Mouse (Mus musculus): Measurements from ENCODE around the gene Thy1. TPM values are rescaled to one million over a fixed set of nuclear protein-coding genes. Genes with fewer than 3 reads are reported as not detected.

Gene Thy1
- polyA plus RNA-seq (2014; fragmentation: Nextera tagmentation; extraction: Ambion mirVana): 14.3 and 19.9 TPM in 2 replicates

- WGBS: under 1% methylated on average over 30 of the region's 30 CpGs
- ATAC-seq (ENCODE audit: low FRiP score, low TSS enrichment): peak; percentile 77
These were observed at the start of gene Thy1 for GRCm38 (mm10) chr9:44042836-44043707. Thy1 (plus strand) TSS chr9:44043384.

DNA sequence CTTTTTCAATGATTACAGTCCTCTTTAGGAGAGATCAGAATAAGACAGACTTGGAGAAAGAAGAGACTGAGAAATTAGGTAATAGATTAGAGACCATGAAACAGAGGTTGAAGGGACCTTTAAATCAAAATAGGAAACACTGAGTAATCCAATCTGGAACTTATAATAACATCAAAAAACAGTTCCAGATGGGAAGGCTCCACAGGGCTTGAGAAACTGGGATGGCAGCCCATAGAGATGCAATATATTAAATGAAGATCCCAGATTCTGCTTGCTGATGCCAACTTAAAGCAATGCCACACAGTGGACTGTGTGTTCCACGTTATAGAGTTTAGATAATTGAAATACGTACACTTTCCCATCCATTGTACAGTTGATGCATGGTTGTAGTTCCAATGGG lies 45.5 kb upstream of the Thy1 start:
- H3K9me3 ChIP-seq (ENCODE audit: control insufficient read depth, low read length): no peaks in the 10 kb centered on the region
- H3K9ac ChIP-seq (ENCODE audit: low read depth, low read length): no peak overlapping the region
- no peak for ATAC-seq (ENCODE audit: low FRiP score, low TSS enrichment)
- no peaks in the 10 kb centered on the region for H3K36me3 ChIP-seq (ENCODE audit: control insufficient read depth, insufficient read depth, low read length)
- no peak overlapping the region for H3K4me3 ChIP-seq (ENCODE audit: low read length)
- 75% methylated on average over 2 of the region's 2 CpGs for WGBS
- H3K27ac ChIP-seq (ENCODE audit: low read depth, low read length): no peak overlapping the region
- H3K4me2 ChIP-seq (replicated peaks; ENCODE audit: low read depth, low read length): no peak overlapping the region
- peaks cover 14% of the 10 kb centered on the region for H3K4me1 ChIP-seq (ENCODE audit: control insufficient read depth, insufficient read depth, low read length)
- no peaks in the 10 kb centered on the region for H3K27me3 ChIP-seq (ENCODE audit: control insufficient read depth, insufficient read depth, low read length)

More at GRCm38 (mm10) chr9:44042836-44043707, at the start of gene Thy1:
- H3K9me3 ChIP-seq (ENCODE audit: control insufficient read depth, low read length): no peaks in the 10 kb centered on the region
- H3K4me1 ChIP-seq (ENCODE audit: control insufficient read depth, insufficient read depth, low read length): 0 out of 2 replicates have a peak, but pooled peaks cover 6% of the 10 kb centered on the region
- H3K4me2 ChIP-seq (replicated peaks; ENCODE audit: low read depth, low read length): peak within 1 kb of the TSS; percentile 61
- no peak within 1 kb of the TSS for H3K27ac ChIP-seq (ENCODE audit: low read depth, low read length)
- peak within 1 kb of the TSS; percentile 46 for H3K4me3 ChIP-seq (ENCODE audit: low read length)
- H3K27me3 ChIP-seq (ENCODE audit: control insufficient read depth, insufficient read depth, low read length): peaks cover 23% of the 10 kb centered on the region
- H3K9ac ChIP-seq (ENCODE audit: low read depth, low read length): peak within 1 kb of the TSS; percentile 47
- no peaks in the 10 kb centered on the region for H3K36me3 ChIP-seq (ENCODE audit: control insufficient read depth, insufficient read depth, low read length)

DNA sequence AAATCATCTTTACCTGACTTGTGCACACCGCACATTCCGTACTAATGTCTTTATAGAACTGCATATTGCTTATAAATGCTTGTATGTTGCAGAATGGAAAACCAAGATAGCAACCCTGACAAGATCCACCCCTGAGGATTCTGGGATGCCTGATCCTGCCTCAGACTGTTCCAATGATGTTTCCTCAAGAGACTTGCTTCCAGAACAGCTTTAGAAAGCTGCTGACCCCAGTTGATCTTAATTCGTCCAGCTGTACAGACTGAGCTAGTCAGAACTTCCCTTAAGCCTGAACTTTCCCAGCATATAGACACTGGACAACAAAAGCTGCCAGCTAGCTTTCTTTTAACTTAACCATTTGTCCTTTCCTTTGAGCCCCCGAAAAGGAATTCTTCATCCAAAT lies 44.3 kb upstream of the Thy1 start:
- Histone ChIP-seq H3K27me3 (ENCODE audit: control insufficient read depth, insufficient read depth, low read length) (no peaks in the 10 kb centered on the region), H3K27ac (ENCODE audit: low read depth, low read length) (no peak overlapping the region), H3K9ac (ENCODE audit: low read depth, low read length) (no peak overlapping the region), H3K4me2 (replicated peaks; ENCODE audit: low read depth, low read length) (no peak overlapping the region), H3K36me3 (ENCODE audit: control insufficient read depth, insufficient read depth, low read length) (no peaks in the 10 kb centered on the region), H3K4me3 (ENCODE audit: low read length) (no peak overlapping the region), H3K4me1 (ENCODE audit: control insufficient read depth, insufficient read depth, low read length) (peaks cover 5% of the 10 kb centered on the region; the same call in 1 of the 2 replicates), H3K9me3 (ENCODE audit: control insufficient read depth, low read length) (no peaks in the 10 kb centered on the region)
- 59% methylated on average over 4 of the region's 4 CpGs for WGBS
- ATAC-seq (ENCODE audit: low FRiP score, low TSS enrichment): no peak

- no peaks in the 10 kb centered on the region for H3K27me3 ChIP-seq (ENCODE audit: control insufficient read depth, insufficient read depth, low read length)
- no peak for ATAC-seq (ENCODE audit: low FRiP score, low TSS enrichment)
- H3K4me2 ChIP-seq (replicated peaks; ENCODE audit: low read depth, low read length): no peak overlapping the region
- no peak overlapping the region for H3K4me3 ChIP-seq (ENCODE audit: low read length)
- H3K9ac ChIP-seq (ENCODE audit: low read depth, low read length): no peak overlapping the region
- no peaks in the 10 kb centered on the region for H3K36me3 ChIP-seq (ENCODE audit: control insufficient read depth, insufficient read depth, low read length)
- H3K9me3 ChIP-seq (ENCODE audit: control insufficient read depth, low read length): no peaks in the 10 kb centered on the region
- H3K27ac ChIP-seq (ENCODE audit: low read depth, low read length): no peak overlapping the region
- H3K4me1 ChIP-seq (ENCODE audit: control insufficient read depth, insufficient read depth, low read length): no peaks in the 10 kb centered on the region
- 75% methylated on average over 3 of the region's 3 CpGs for WGBS
These were observed 38.8 kb upstream of the Thy1 start for GRCm38 (mm10) chr9:44004362-44004761.

DNA sequence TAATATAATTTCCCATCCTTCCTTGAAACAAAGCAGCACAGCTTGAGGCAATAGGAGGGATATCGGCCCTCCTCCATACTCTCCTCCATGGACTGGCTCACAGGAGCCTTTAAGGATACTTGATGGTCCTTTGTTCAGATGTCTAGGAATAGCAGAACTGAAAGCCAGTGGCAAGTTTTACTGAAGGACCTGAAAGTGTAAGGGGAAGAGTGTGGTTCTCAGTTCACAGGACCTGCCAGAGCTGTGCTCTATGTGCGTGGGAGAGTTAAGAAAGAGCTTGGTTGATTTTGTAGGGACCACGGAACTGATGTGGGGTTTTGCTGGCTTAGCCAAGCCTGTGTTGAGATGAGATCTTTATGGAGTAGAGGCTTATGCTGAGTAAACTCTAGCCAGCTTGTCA lies 37.9 kb upstream of the Thy1 start:
- ATAC-seq (ENCODE audit: low FRiP score, low TSS enrichment): no peak
- H3K9ac ChIP-seq (ENCODE audit: low read depth, low read length): no peak overlapping the region
- no peaks in the 10 kb centered on the region for H3K9me3 ChIP-seq (ENCODE audit: control insufficient read depth, low read length)
- no peak overlapping the region for H3K27ac ChIP-seq (ENCODE audit: low read depth, low read length)
- no peak overlapping the region for H3K4me3 ChIP-seq (ENCODE audit: low read length)
- H3K27me3 ChIP-seq (ENCODE audit: control insufficient read depth, insufficient read depth, low read length): no peaks in the 10 kb centered on the region
- no peaks in the 10 kb centered on the region for H3K36me3 ChIP-seq (ENCODE audit: control insufficient read depth, insufficient read depth, low read length)
- 86% methylated on average over 3 of the region's 3 CpGs for WGBS
- no peak overlapping the region for H3K4me2 ChIP-seq (replicated peaks; ENCODE audit: low read depth, low read length)
- H3K4me1 ChIP-seq (ENCODE audit: control insufficient read depth, insufficient read depth, low read length): no peaks in the 10 kb centered on the region

DNA sequence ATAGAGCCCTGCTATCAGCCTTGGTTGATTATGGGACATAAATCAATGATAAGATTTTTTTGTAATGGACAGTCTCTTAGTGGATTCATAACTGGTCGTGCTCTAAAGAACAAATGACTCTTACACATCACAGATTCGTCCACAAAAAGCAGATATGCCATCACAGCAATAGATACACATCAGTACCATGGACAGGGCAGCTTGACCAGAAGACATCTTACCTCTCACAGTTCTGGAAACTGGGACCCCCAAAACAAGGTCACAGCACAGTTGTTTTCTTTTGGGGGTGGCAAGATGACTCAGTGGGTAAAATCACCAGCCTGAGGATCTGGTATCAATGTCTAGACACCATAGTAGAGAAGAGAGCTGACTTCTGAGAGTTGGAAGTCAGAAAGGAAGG lies 35.9 kb upstream of the Thy1 start:
- Histone ChIP-seq H3K36me3 (ENCODE audit: control insufficient read depth, insufficient read depth, low read length) (no peaks in the 10 kb centered on the region), H3K9ac (ENCODE audit: low read depth, low read length) (no peak overlapping the region), H3K27me3 (ENCODE audit: control insufficient read depth, insufficient read depth, low read length) (no peaks in the 10 kb centered on the region), H3K27ac (ENCODE audit: low read depth, low read length) (no peak overlapping the region), H3K4me1 (ENCODE audit: control insufficient read depth, insufficient read depth, low read length) (no peaks in the 10 kb centered on the region), H3K4me2 (replicated peaks; ENCODE audit: low read depth, low read length) (no peak overlapping the region), H3K4me3 (ENCODE audit: low read length) (no peak overlapping the region), H3K9me3 (ENCODE audit: control insufficient read depth, low read length) (no peaks in the 10 kb centered on the region)
- ATAC-seq (ENCODE audit: low FRiP score, low TSS enrichment): no peak
- WGBS: 57% methylated on average over 2 of the region's 2 CpGs

- ATAC-seq (ENCODE audit: low FRiP score, low TSS enrichment): no peak
- 89% methylated on average over 3 of the region's 3 CpGs for WGBS
- Histone ChIP-seq H3K9me3 (ENCODE audit: control insufficient read depth, low read length) (no peaks in the 10 kb centered on the region), H3K4me3 (ENCODE audit: low read length) (no peak overlapping the region), H3K36me3 (ENCODE audit: control insufficient read depth, insufficient read depth, low read length) (no peaks in the 10 kb centered on the region), H3K27me3 (ENCODE audit: control insufficient read depth, insufficient read depth, low read length) (no peaks in the 10 kb centered on the region), H3K4me2 (replicated peaks; ENCODE audit: low read depth, low read length) (no peak overlapping the region), H3K9ac (ENCODE audit: low read depth, low read length) (no peak overlapping the region), H3K27ac (ENCODE audit: low read depth, low read length) (no peak overlapping the region), H3K4me1 (ENCODE audit: control insufficient read depth, insufficient read depth, low read length) (no peaks in the 10 kb centered on the region)
These were observed 35.2 kb upstream of the Thy1 start for GRCm38 (mm10) chr9:44007991-44008390.

DNA sequence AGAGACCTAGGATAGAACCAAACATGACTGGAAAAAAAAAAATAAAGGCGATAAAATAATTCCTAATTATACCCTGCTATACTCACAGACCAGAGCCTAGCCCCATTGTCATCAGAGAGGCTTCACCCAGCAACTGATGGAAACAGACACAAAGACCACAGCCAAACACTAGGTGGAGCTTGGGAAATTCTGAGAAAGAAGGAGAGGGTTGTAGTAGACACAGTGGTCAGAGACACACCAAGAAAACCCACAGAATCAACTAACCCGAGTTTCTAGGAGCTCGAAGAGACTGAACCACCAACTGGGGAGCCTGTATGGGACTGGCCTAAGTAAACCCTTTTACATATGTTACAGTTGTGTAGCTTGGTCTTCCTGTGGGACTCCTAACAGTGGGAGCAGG lies 32.3 kb upstream of the Thy1 start:
- no peak overlapping the region for H3K9ac ChIP-seq (ENCODE audit: low read depth, low read length)
- H3K9me3 ChIP-seq (ENCODE audit: control insufficient read depth, low read length): no peaks in the 10 kb centered on the region
- no peaks in the 10 kb centered on the region for H3K27me3 ChIP-seq (ENCODE audit: control insufficient read depth, insufficient read depth, low read length)
- H3K4me3 ChIP-seq (ENCODE audit: low read length): no peak overlapping the region
- no peak overlapping the region for H3K27ac ChIP-seq (ENCODE audit: low read depth, low read length)
- peaks cover 5% of the 10 kb centered on the region; the same call in 1 of the 2 replicates for H3K4me1 ChIP-seq (ENCODE audit: control insufficient read depth, insufficient read depth, low read length)
- H3K4me2 ChIP-seq (replicated peaks; ENCODE audit: low read depth, low read length): no peak overlapping the region
- H3K36me3 ChIP-seq (ENCODE audit: control insufficient read depth, insufficient read depth, low read length): no peaks in the 10 kb centered on the region
- ATAC-seq (ENCODE audit: low FRiP score, low TSS enrichment): no peak
- 75% methylated on average over 3 of the region's 3 CpGs for WGBS

- no peak for ATAC-seq (ENCODE audit: low FRiP score, low TSS enrichment)
These were observed 31.5 kb upstream of the Thy1 start for GRCm38 (mm10) chr9:44011668-44012067.

More at GRCm38 (mm10) chr9:44011668-44012067, 31.5 kb upstream of the Thy1 start:
- Histone ChIP-seq H3K9me3 (ENCODE audit: control insufficient read depth, low read length) (no peaks in the 10 kb centered on the region), H3K36me3 (ENCODE audit: control insufficient read depth, insufficient read depth, low read length) (no peaks in the 10 kb centered on the region), H3K27me3 (ENCODE audit: control insufficient read depth, insufficient read depth, low read length) (no peaks in the 10 kb centered on the region), H3K4me1 (ENCODE audit: control insufficient read depth, insufficient read depth, low read length) (peaks cover 5% of the 10 kb centered on the region; the same call in 1 of the 2 replicates), H3K4me3 (ENCODE audit: low read length) (no peak overlapping the region), H3K4me2 (replicated peaks; ENCODE audit: low read depth, low read length) (no peak overlapping the region), H3K27ac (ENCODE audit: low read depth, low read length) (no peak overlapping the region), H3K9ac (ENCODE audit: low read depth, low read length) (no peak overlapping the region)
- WGBS: 83% methylated on average over 5 of the region's 5 CpGs

Measured in kidney, embryonic 14.5 days (tissue).